Mouse (Mus musculus): ENCODE results near the gene Tomm34.
A peak's percentile ranks its signal among the peaks of the same experiment; 100 is the strongest.
"Not testable (repeated sequence)": the region's sequence is repeated elsewhere in the genome, so short reads cannot be mapped to it uniquely, and the experiment has no call there.

Gene Tomm34

DNA sequence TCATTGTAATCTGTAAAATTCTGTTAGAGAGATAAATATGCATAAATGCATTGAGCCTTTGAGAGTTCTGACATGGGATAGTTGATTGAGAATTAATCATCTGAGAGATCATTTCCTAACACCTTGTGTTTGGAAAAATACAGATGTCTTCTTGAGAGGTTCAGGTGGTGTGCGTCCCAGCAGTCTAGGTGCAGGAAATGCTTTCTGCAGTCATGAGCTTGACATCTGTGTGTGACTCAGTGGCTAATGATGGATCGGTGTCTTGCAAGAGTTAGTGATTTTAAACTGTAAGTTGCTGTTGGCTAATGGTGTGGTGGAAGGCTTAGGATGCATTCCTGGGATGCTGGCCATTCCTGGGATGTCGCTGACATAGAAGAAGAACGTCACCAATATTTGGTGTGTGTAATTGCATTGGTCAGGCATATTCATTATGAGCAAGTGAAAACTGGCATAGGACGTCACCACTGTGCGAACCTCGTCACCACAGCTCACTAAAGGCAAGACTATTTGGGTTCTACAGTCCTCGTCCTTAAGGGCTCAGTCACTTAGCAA is 6.0 kb upstream of the Tomm34 start:
- no peak for DNase-seq (ENCODE audit: low spot score)

DNA sequence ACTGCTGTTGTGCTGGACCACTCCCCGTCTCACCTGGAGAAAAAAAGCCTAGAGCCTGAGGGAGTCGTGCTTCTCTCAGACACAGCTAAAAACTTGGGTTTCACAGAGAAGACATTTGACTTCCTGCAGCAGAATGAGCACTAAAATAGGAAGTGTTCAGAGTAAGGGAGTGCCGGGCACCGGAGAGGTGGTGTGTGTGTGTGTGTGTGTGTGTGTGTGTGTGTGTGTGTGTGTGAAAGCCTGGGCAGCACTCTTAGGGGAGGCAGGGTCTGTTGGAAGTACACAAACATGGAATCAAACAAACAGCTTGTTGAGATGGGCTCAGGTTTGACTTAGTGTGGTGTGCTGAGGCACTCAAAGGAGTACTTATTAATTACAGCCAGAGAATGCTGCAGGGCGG is 4.1 kb upstream of the Tomm34 start:
- no peak for DNase-seq (ENCODE audit: low spot score)

DNA sequence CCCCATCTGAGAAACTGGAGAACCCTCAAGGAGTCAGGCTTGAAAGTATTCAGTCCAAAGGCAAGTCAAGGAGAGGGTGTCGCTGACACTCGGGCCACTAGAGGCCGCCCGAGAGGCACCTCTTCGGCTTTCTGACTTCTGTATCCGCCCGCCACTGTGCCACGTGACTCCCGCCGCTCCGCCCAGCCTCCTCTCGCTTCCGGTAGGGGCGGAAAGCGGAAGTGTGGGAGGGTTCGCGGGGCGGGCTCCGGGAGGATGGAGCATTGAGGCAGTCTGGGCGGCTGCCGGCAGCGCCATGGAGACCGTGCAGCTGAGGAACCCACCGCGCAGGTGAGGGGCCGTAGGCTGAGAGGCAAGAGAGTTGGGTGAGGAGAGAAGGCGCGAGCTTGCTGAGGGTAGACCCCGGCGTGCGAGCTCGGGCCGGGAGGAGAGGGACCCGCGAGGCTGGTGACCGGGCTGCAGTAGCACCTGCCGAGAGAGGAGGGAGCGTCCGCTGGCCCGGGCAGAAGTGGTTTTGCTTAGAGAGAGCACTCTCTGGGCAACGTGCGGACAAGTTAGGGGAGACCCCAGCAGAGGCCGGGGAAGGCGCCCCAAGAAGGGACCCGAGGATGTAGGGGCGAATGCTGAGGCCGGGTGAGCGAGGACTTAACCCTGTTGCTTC is 3.1 kb upstream of the Tomm34 start:
- DNase-seq (ENCODE audit: low spot score) = peak; percentile 99

DNA sequence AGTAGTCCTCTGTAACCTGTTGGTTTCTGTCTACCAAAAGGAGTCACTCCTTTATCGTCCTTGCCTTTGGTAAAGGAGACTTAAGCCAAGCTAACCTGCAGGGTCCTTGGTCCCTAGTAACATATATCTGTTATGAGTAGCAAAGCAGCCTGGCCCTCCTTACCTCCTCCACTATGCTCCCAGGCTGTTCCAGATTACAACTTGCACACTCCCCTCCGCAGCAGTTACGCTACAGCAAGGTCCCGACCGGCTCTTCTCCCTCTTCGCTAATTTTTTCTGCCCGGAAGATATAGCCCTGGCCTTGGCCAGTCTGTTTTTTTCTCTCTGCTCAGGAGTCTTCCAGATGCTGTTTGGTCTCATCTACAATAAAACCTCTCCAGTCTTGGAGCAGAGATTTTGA is 2.2 kb upstream of the Tomm34 start:
- no peak for DNase-seq (ENCODE audit: low spot score)

DNA sequence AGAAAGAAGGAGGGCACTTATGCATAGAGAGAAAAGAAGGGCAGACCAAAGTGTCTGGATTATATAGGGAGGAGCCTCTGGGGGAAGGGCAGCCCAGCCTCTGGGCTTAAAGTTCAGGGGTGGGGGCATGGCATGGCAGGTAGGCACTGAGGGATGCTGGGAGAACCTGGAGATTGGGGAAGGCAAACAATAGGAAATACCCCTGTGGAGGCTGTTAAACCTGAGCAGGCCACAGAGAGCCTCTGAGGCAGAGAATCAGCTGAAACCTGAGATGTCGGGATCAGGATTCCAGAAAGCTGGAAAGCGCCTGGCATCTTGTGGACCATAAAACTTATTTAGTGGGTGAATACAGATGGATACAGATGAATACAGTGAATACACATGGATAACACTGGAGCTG is 1.1 kb upstream of the Tomm34 start:
- DNase-seq (ENCODE audit: low spot score) = no peak

DNA sequence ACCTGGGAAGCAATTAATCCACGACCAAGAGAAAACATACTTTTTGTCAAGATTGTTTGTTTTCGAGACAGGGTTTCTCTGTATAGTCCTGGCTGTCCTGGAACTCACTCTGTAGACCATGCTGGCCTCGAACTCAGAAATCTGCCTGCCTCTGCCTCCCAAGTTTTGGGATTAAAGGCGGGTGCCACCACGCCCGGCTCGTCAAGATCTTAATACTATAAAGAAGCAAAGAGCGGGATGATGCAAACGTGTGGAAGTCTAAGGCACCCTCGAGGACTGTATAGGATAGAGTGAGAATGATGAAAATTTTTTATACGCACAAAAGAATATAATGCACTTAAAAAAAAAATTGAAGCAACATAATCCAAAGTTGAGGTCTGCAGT is 460 bp upstream of the Tomm34 start:
- not testable (repeated sequence) for DNase-seq (ENCODE audit: low spot score)

DNA sequence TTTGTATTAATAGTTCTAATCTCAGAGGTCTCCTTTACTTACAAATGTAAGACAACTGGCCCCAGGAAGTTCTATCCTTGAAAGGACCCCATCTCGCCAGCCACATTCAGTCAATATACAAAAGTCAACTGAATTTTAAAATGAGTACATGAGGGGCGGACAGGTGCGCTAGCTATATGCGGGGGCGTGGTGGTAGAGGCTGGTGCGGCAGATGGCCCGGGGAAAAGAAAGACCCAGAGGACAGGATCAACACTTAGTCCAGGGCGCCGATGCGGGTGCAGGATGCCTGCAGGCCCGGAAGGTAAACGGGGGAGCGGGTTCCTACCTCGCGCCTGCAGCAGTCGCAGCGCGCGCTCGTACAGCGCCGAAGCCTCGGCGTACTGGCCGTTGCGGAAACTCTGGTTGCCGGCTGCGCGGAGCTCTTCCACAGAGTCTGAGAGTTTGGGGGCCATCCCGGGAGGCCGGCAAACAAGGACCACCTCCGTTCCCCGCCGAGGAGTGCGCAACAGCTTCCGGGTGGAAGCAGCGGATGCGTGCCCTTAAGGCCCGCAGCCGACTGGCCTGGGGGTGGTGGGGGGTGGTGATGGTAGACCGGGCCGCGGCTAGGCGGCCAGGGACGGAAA is 716 bp downstream of the Tomm34 start, which contains the start of gene Stk4:
Gene Stk4, plus strand, starts transcription at position 181 of the 623 bp plus-strand sequence.
- DNase-seq (ENCODE audit: low spot score) = no peak

DNA sequence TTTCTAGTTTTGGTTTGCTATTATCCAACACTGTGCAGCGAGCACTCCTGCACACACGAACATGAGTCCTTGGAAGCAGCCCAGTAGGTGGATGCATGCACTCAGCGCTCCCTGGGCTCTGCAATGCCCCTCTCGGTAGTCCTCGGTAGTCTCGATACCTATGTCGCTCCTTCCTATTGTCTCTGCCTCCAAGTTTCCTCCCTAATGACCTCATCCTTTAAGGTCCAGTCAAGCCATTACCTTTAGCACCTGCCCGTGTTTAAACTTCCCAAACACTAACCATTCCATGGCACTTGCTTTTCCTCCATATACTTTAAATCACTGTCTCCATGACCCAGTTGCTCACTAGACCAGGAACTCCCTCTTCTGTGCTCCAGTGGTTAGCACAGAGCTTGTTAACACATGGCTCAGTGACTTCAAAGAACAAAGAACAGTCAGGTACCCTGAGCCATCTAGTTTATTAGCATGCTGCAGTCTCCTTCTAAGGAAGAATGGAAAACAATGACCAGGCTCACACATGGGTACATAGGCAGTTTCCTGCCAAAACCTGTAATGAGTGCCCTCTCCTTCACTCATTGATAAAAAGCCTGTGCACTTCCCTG is 11.2 kb downstream of the Tomm34 start:
- DNase-seq (ENCODE audit: low spot score) = no peak

DNA sequence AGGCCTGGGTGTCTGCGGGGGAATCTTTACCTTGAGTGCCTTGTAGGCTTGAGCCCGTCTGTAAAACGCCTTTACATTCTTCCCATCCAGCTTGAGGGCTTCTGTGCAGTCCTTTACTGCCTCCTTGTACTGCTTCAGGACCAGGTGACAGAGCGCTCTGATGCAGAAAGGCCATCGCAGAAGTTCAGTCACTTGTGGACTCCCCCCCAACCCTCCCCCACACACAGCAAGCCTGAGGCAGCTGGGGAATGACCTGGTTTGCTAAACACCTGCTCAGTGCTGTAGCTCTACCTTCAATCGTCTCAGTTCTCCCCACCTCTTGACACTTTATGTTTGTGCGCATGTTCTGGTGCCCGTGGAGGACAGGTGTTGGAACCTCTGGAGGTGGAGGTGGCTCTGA is 16.3 kb downstream of the Tomm34 start:
- no peak for DNase-seq (ENCODE audit: low spot score)

DNA sequence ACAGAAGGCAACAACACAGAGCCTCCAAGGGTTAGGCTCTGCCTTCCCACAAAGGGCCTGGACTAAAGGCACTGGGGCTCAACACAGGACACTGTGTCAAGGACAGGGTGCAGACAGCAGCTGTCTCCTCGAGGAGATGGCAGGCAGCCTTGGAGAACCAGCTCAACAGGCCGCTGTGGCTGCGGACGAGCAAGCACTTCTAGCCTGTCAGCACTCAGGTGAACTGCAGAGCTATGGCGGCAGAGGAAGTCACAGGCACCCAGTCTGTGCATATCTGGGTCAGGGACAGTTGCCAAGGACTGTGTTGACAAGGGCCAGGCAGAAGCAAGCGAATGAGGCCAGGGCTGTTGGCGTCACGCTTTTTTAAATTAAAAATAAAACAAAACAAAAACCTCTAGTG is 17.2 kb downstream of the Tomm34 start:
- DNase-seq (ENCODE audit: low spot score) = no peak

DNA sequence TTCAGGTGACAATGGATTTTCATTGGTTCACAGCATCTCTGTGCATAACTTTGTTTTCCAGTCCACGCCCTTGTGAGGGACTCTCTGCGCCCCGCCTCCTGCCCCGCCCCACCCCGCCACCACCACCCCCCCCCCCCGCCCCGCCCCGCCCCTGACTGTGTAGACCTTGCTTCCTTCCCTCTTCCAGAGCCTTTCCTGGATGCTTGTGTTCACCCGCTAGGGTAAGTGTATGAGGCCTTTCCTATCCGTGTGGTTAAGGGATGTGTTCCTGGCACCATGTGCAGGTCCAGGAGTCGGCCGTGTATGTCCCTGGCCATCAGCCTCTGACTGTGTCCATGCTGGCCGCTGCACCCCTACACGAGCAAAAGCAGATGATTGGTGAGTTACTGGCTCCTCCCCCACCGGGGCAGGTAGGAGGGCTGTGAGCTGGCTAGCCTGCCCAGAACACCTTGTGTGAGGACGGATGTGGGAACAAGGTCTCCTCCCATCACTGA is 23.7 kb downstream of the Tomm34 start:
- DNase-seq (ENCODE audit: low spot score) = peak; percentile 41

DNA sequence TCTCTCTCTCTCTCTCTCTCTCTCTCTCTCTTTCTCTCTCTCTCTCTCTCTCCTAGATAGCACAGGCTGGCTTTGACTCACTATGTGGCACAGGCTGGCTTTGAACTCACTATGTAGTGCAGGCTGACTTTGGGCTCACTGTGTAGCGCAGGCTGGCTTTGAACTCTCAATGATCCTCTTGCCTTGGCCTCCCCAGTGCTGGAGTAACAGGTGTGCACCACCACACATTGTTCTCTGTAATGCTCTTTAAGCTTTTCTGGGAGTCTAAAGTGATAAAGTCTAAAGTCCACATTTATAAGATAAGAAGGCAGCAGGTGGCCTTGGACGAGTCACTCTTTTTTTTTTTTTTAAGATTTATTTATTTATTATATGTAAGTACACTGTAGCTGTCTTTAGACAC is 29.4 kb downstream of the Tomm34 start:
- no peak for DNase-seq (ENCODE audit: low spot score)

DNA sequence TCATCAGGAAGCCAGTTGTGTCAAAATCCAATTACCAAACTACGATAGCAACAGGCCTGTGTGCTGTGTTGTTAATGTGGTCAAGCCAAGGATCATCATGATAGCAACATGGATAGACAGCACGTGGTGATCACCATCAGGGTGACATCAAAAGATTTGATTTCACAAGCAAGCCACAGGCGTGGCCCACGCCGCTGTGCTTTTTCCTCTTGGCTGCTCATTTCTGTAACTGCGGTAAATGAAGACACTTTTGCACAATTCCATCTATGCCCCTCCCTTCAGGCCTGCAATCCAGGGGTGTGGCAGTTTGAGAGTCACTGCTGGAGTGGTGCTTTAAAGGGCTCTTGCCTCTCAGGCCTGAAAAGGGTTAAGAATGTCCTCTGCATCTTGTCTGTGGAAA is 30.0 kb downstream of the Tomm34 start:
- DNase-seq (ENCODE audit: low spot score) = no peak

DNA sequence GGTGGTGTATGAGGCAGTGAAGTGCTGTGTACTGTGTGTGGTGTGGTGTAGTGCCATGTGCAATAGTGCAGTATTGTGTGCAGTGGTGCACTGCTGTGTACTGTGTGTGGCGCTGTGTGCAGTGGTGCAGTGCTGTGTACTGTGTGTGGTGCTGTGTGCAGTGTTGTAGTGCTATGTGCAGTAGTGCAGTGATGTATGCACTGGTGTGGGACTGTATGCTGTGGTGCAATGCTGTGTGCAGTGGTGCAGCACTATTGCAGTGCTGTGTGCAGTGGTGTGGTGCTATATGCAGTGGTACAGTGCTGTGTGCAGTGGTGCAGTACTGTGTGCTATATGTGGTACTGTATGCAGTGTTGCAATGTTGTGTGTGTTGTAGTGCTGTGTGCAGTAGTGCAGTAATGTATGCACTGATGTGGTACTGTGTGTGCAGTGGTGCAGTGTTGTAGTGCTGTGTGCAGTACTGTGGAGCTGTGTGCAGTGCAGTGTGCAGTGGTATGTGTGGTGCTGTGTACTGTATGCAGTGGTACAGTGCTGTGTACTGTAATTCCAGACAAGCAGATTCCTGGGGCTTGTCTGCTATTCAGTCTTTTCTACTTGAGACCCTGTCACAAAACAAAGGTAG is 32.5 kb downstream of the Tomm34 start:
- no peak for DNase-seq (ENCODE audit: low spot score)

DNA sequence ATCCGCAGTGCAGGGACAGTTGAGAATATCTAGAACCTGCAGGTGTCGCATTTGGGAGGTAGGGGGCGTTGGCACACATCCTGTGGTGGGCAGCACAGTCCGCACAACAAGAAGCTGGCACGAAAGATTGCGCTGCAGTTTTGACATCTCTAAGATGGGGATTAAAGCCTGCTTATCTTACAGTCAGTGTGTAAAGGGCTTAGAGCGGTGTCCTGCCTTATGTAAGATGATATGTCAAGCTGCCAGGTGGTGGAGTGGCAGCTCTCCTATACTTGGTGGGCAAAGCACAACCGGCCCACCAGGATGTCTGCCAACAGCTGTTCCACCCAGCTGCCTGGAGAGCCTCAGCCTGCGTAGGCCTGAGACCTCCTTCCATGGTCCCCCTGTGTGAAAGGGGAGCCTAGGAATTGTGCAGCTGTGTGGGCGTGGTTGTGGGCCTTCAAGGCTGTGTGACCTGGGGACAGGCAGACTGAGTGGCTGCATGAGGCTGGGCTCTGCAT is 34.4 kb downstream of the Tomm34 start:
- DNase-seq (ENCODE audit: low spot score) = no peak

DNA sequence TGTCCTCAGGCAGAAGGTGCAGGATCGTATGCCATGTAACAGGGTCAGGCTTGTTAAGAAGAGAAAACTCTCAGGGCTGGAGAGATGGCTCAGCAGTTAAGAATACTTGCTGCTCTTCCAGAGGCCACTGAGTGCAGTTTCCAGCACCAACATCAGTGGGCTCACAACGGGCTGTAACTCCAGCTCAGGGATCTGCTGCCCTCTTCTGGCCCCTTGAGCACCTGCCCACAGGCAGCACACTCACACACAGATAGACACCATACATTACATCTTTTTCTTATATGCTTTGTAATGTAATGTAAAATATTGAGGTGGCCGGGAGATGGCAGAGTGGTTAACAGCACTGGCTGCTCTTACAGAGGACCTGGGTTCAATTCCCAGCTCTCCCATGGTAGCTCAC is 38.0 kb downstream of the Tomm34 start:
- no peak for DNase-seq (ENCODE audit: low spot score)

DNA sequence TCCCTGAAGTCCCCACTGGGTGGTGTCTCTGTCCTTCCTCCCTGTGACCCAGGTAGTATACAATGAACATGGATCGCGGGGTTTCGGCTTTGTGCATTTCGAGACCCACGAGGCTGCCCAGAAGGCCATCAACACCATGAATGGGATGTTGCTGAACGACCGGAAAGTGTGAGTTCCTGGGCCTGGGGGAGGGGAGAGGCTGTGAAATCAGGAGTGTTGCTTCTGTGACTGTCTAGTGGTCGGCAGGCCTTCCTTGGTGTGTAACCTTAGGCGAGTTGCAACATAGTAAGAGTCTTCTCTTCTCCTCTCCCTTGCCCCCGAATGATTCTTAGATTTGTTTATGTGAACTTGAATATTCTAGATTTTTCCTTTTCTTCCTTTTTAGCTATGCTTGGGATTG is 39.8 kb downstream of the Tomm34 start:
- DNase-seq (ENCODE audit: low spot score) = no peak

DNA sequence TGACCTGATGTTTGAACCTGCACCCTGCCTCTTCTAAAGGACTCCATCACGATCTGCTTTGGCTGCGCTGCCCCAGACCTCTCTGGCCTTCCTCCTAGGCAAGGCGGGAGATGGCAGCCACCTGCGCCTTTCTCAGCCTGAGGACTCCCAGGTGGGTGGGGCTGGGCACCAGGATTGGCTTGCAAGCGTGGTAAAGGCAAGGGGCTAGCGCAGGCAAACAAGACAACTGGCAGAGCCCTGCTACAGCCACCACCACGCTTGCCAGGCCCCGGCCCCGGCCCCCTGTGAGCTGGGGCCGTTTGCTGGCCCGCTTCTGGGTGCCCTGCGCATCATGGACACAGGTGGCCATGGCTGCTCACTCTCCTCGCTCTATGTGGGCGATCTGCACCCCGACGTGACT is 45.8 kb downstream of the Tomm34 start, which contains the start of gene Pabpc1l:
Gene Pabpc1l, plus strand, starts transcription at position 301 of the 400 bp plus-strand sequence.
- DNase-seq (ENCODE audit: low spot score) = no peak

DNA sequence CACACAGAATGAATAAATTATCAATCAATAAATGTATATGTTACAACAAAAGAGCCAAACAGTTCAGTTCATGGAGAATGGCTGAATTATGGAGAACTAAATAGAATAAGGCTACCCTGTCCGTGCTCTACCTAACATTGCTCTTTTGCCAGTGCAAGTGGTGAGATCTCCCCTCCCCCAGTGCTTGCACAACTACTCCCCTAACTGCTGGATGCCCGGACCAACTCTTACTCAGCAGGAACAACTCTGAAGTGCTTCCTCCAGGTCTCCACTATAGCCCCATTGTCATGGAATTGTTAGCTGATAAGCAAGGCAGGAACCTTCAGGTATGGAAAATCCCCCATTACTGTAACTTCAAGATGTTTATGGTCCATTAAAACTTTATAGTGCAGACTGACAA is 48.9 kb downstream of the Tomm34 start:
- DNase-seq (ENCODE audit: low spot score) = no peak

DNA sequence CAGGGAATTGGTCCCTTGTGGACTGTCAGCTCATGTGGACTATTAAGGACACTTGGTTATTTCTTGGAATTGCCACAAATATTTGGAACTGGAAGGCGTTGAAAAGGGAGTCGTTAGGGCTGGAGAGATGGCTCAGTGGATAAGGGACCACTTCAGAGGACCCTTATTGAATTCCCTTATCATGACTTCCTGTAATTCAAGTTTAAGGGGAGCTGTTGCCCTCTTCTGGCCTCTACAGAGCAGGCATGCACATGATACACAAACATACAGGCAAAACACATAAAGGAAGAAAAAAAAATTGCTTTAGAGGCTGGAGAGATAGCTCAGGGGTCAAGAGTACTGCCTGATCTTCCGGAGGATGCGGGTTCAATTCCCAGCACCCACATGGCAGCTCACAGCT is 51.0 kb downstream of the Tomm34 start:
- DNase-seq (ENCODE audit: low spot score) = no peak

DNA sequence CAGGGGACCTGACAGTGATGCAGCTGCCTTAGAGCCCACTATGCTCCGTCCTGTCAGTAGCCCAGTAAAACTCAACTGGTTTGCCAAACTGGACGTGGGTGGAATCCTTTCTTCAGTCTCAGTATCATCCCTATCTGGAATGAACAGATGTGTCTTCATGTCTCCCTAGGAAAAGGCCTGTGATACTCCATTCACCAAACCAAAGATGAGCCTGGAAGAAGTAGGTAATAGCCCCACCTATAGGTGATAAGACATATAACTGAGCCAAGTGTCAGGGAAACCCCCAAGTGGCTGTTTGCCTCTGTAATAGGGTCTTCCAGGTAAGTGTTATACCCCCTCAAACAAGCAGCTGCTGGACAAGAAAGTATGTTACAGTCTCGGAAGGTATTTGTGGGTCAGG is 52.1 kb downstream of the Tomm34 start:
- DNase-seq (ENCODE audit: low spot score) = no peak

DNA sequence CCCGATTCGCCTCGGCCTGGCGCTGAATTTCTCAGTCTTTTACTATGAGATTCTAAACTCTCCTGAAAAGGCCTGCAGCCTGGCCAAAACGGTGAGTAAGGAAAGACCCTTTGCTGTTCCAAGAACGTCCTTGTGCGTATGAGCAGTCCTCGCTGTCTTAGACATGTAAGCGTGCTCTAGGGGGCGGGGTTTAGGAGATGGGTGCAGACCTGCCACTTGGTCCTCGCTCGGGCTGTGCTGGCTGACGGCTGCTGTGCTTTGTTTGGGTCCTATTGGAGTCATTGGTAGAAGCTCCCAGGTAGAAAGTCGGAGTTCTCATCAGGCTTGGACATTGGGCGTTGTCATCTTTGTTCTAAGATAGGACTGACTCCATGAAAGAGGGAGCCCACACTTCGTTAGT is 55.7 kb downstream of the Tomm34 start:
- no peak for DNase-seq (ENCODE audit: low spot score)

DNA sequence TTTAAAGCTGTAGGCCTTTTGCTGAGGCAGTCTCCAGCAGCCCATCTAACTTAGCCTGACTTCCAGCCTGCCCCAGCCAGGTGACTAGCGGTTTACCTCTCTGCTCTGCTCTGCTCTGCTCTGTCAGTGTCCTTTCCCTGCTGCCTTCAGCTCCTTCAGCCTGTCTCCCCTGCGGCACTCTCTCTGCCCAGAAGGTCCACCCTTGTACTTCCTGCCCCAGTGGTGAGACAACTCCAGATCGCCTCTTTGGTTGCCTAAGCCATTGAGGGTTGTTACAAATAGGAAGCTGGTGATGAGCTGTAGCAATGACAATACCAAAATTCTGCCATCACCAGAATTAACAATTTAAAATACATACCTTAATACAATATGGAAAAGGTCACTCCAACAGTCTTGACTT is 60.0 kb downstream of the Tomm34 start:
- DNase-seq (ENCODE audit: low spot score) = no peak

All from urinary bladder, postnatal 14 days (tissue).